Mouse (Mus musculus): ENCODE data around the gene Isl2.

- TF ChIP-seq CTCF (IDR thresholded peaks at IDR 0.05; ENCODE audit: borderline replicate concordance, insufficient read depth, low read depth, low read length) (no peak), POLR2A (IDR thresholded peaks at IDR 0.05; ENCODE audit: borderline replicate concordance, insufficient read depth, low read length) (no peak)
These were observed 534 bp downstream of the Isl2 start for GRCm38 (mm10) chr9:55539006-55539405.
